9 mouse cellular contexts compared by ENCODE assay signal in the genomic region with DNA sequence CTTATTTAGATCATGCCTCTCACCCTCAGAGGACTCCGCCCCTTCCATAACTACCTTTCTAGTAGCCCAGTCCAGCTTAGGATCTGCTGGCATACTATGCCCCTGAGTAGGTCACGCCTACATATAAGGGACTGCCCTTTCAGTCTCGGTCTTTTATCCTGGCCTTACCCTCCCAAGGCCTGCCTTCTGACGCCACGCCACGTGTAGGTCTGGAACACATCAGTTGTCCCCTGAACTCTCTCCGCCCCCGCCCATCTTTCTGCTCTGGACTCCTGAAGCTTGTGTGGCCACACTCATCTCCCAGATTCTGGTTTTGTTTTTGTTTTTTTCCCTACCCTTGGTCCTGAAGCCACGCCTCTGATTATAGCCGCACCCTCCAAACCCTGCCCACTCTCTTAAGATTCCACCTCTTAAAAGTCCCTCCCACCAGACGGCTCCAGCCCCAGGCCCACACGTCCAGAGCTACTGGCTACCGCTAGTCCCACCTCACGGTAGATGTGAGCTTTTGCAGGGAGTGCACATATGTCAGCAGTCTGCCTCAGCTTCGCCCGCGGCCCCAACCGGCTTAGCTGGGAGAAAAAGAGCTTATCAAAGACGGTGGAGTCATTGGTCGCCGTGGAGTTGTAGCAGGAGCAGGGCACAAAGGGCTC. TPM values are rescaled to one million over a fixed set of nuclear protein-coding genes. Genes with fewer than 3 reads are reported as not detected.
DNase-seq lines count a peak whose midpoint lies in the region; ATAC-seq lines count a peak whose summit lies in the region.
"Had no signal": no experiment of that assay in that cellular context is flagged by ENCODE, and none has a peak within 500 bp of the region (broad histone marks: within the 10 kb centered on the region; RNA-seq: fewer than 3 reads in every experiment).

No protein-coding gene starts in this region.

- peak overlapping the region; percentile 48 for H3K9ac ChIP-seq in embryonic facial prominence, embryonic 11.5 days (replicated peaks; ENCODE audit: low read length)
- H3K9ac ChIP-seq in midbrain, embryonic 11.5 days (ENCODE audit: low read length): peak overlapping the region; percentile 34

- H3K36me3 ChIP-seq in embryonic facial prominence, embryonic 11.5 days (replicated peaks; ENCODE audit: control insufficient read depth, insufficient read depth, low read depth, low read length): peaks cover 8% of the 10 kb centered on the region
- peaks cover 41% of the 10 kb centered on the region for H3K36me3 ChIP-seq in limb, embryonic 10.5 days
- peaks cover 22% of the 10 kb centered on the region for H3K36me3 ChIP-seq in midbrain, embryonic 11.5 days (ENCODE audit: control insufficient read depth, insufficient read depth, low read length)

- peak; percentile 76 for ATAC-seq in embryonic facial prominence, embryonic 11.5 days (replicated peaks; ENCODE audit: insufficient number of reproducible peaks, low FRiP score, low TSS enrichment, low read depth)
- peak; percentile 78 for ATAC-seq in midbrain, embryonic 11.5 days (ENCODE audit: low FRiP score)

- DNase-seq in heart, adult 11 months: peak; percentile 97
- DNase-seq in heart, adult 8-10 months (ENCODE audit: low spot score): no peak
- DNase-seq in embryonic facial prominence, embryonic 11.5 days (ENCODE audit: low spot score): peak; percentile 80
- peak; percentile 51 to 54 for DNase-seq in heart, postnatal 10 days
- peak; percentile 82 for DNase-seq in limb, embryonic 10.5 days (ENCODE audit: low spot score)
- DNase-seq in midbrain, embryonic 11.5 days (ENCODE audit: low spot score, missing footprints): peak; percentile 96
- DNase-seq in left cerebral cortex, postnatal 10 days (ENCODE audit: extremely low spot score in 1 of 2, low spot score in 2 of 2): no peak
- no peak for DNase-seq in right cerebral cortex, postnatal 14 days

- H3K4me2 ChIP-seq in embryonic facial prominence, embryonic 11.5 days (ENCODE audit: low read depth, low read length): peak overlapping the region; percentile 22
- peak overlapping the region; percentile 25 for H3K4me2 ChIP-seq in midbrain, embryonic 11.5 days

- H3K27me3 ChIP-seq in embryonic facial prominence, embryonic 11.5 days (ENCODE audit: control insufficient read depth, insufficient read depth, low read length): peaks cover 13% of the 10 kb centered on the region
- H3K27me3 ChIP-seq in limb, embryonic 10.5 days (ENCODE audit: low read depth, poor library complexity, severe bottlenecking): peaks cover 45% of the 10 kb centered on the region
- H3K27me3 ChIP-seq in midbrain, embryonic 11.5 days (ENCODE audit: control insufficient read depth, insufficient read depth, low read length): peaks cover 14% of the 10 kb centered on the region

- peaks cover 5% of the 10 kb centered on the region for H3K4me1 ChIP-seq in embryonic facial prominence, embryonic 11.5 days (ENCODE audit: control insufficient read depth, insufficient read depth, low read length)
- peaks cover 67% of the 10 kb centered on the region for H3K4me1 ChIP-seq in limb, embryonic 10.5 days
- H3K4me1 ChIP-seq in midbrain, embryonic 11.5 days (ENCODE audit: control insufficient read depth, insufficient read depth, low read length): peaks cover 29% of the 10 kb centered on the region

- 0 out of 2 replicates have a peak overlapping the region, but pooled peaks have one; percentile 13 for H3K4me3 ChIP-seq in embryonic facial prominence, embryonic 11.5 days (ENCODE audit: low read depth, low read length)
- peak overlapping the region; percentile 44 for H3K4me3 ChIP-seq in limb, embryonic 10.5 days
- peak overlapping the region; percentile 4; the same call in 1 of the 2 replicates for H3K4me3 ChIP-seq in midbrain, embryonic 11.5 days (ENCODE audit: low read depth, low read length)

- intact Hi-C loops in heart, postnatal 10 days (cut with DNase I): no loop called here
- intact Hi-C loops in left cerebral cortex, postnatal 10 days (cut with DNase I): no loop called here

- H3K27ac ChIP-seq in embryonic facial prominence, embryonic 11.5 days (replicated peaks; ENCODE audit: low read depth, low read length): peak overlapping the region; percentile 65
- H3K27ac ChIP-seq in limb, embryonic 10.5 days: peak overlapping the region; percentile 77
- peak overlapping the region; percentile 40; the same call in 1 of the 2 replicates for H3K27ac ChIP-seq in midbrain, embryonic 11.5 days (ENCODE audit: low read depth, low read length)

- WGBS in embryonic facial prominence, embryonic 11.5 days: 3% methylated on average over 21 of the region's 21 CpGs
- WGBS in limb, embryonic 10.5 days: 3% methylated on average over 21 of the region's 21 CpGs
- WGBS in midbrain, embryonic 11.5 days: 4% methylated on average over 21 of the region's 21 CpGs

- no peaks in the 10 kb centered on the region for H3K9me3 ChIP-seq in embryonic facial prominence, embryonic 11.5 days (replicated peaks; ENCODE audit: control insufficient read depth, low read length)
- no peaks in the 10 kb centered on the region for H3K9me3 ChIP-seq in limb, embryonic 10.5 days (replicated peaks)
- H3K9me3 ChIP-seq in midbrain, embryonic 11.5 days (ENCODE audit: control insufficient read depth, low read length): no peaks in the 10 kb centered on the region
- H3K9me3 ChIP-seq: G1E had no signal

RNA-seq across cellular contexts. Expression of a gene that starts 3.9 kb away (rescaled TPM):
- 1 to 10 TPM; 2.1 to 5.8 (median 3.0) TPM for total RNA-seq in heart, adult 8-10 months (2022)
- 0.86 and 1.1 TPM in 2 replicates for polyA plus RNA-seq in embryonic facial prominence, embryonic 11.5 days (2014; fragmentation: Nextera tagmentation; extraction: Ambion mirVana)
- 1 to 10 TPM; 3.0 to 4.0 TPM for total RNA-seq in heart, postnatal 10 days (2021)
- polyA plus RNA-seq in limb, embryonic 10.5 days (2016; fragmentation: Nextera tagmentation; extraction: Ambion mirVana): 1.1 and 1.2 TPM in 2 replicates
- polyA plus RNA-seq in midbrain, embryonic 11.5 days (2014; fragmentation: Nextera tagmentation; extraction: Ambion mirVana): 0.81 and 0.97 TPM in 2 replicates
- 1 to 10 TPM; 4.1 to 4.3 TPM for total RNA-seq in left cerebral cortex, postnatal 10 days (2021)

RNA-seq across cellular contexts. Expression of a gene that starts 5.8 kb away (rescaled TPM):
- total RNA-seq in heart, adult 8-10 months (2022): not detected
- polyA plus RNA-seq in embryonic facial prominence, embryonic 11.5 days (2014; fragmentation: Nextera tagmentation; extraction: Ambion mirVana): 0.21 TPM in 1 of 2 replicates, not detected in the other
- not detected for total RNA-seq in heart, postnatal 10 days (2021)
- polyA plus RNA-seq in limb, embryonic 10.5 days (2016; fragmentation: Nextera tagmentation; extraction: Ambion mirVana): 0.24 and 0.49 TPM in 2 replicates
- polyA plus RNA-seq in midbrain, embryonic 11.5 days (2014; fragmentation: Nextera tagmentation; extraction: Ambion mirVana): not detected in 2 replicates
- total RNA-seq in left cerebral cortex, postnatal 10 days (2021): 1 to 10 TPM; 1.4 to 1.7 TPM
- polyA plus RNA-seq: G1E had no signal

RNA-seq across cellular contexts. Expression of a gene that starts 19.5 kb away (rescaled TPM):
- 10 to 100 TPM in 1 of 4 experiments, 1 to 10 TPM in 3; 6.2 to 10.4 (median 8.0) TPM for total RNA-seq in heart, adult 8-10 months (2022)
- 276 and 285 TPM in 2 replicates for polyA plus RNA-seq in embryonic facial prominence, embryonic 11.5 days (2014; fragmentation: Nextera tagmentation; extraction: Ambion mirVana)
- 10 to 100 TPM; 27.5 to 32.3 TPM for total RNA-seq in heart, postnatal 10 days (2021)
- 435 and 481 TPM in 2 replicates for polyA plus RNA-seq in limb, embryonic 10.5 days (2016; fragmentation: Nextera tagmentation; extraction: Ambion mirVana)
- 241 and 253 TPM in 2 replicates for polyA plus RNA-seq in midbrain, embryonic 11.5 days (2014; fragmentation: Nextera tagmentation; extraction: Ambion mirVana)
- total RNA-seq in left cerebral cortex, postnatal 10 days (2021): 1 to 10 TPM; 6.6 to 6.8 TPM
- polyA plus RNA-seq: G1E had no signal

RNA-seq across cellular contexts. Expression of a gene that starts 23.1 kb away (rescaled TPM):
- not detected for total RNA-seq in heart, adult 8-10 months (2022)
- 1.8 and 2.3 TPM in 2 replicates for polyA plus RNA-seq in embryonic facial prominence, embryonic 11.5 days (2014; fragmentation: Nextera tagmentation; extraction: Ambion mirVana)
- total RNA-seq in heart, postnatal 10 days (2021): not detected
- polyA plus RNA-seq in limb, embryonic 10.5 days (2016; fragmentation: Nextera tagmentation; extraction: Ambion mirVana): 0.21 and 0.41 TPM in 2 replicates
- 0.81 and 1.2 TPM in 2 replicates for polyA plus RNA-seq in midbrain, embryonic 11.5 days (2014; fragmentation: Nextera tagmentation; extraction: Ambion mirVana)
- 10 to 100 TPM; 16.3 to 18.7 TPM for total RNA-seq in left cerebral cortex, postnatal 10 days (2021)
- polyA plus RNA-seq: G1E had no signal

RNA-seq across cellular contexts. Expression of a gene that starts 30.4 kb away (rescaled TPM):
- total RNA-seq in heart, adult 8-10 months (2022): not detected
- 0.41 and 0.42 TPM in 2 replicates for polyA plus RNA-seq in embryonic facial prominence, embryonic 11.5 days (2014; fragmentation: Nextera tagmentation; extraction: Ambion mirVana)
- not detected for total RNA-seq in heart, postnatal 10 days (2021)
- polyA plus RNA-seq in limb, embryonic 10.5 days (2016; fragmentation: Nextera tagmentation; extraction: Ambion mirVana): 0.45 and 0.68 TPM in 2 replicates
- polyA plus RNA-seq in midbrain, embryonic 11.5 days (2014; fragmentation: Nextera tagmentation; extraction: Ambion mirVana): 0.52 and 0.86 TPM in 2 replicates
- 1 to 10 TPM; 2.0 to 2.3 TPM for total RNA-seq in left cerebral cortex, postnatal 10 days (2021)
- total RNA-seq: G1E had no signal
- polyA plus RNA-seq: G1E had no signal

Comparison
In these comparisons a context has a peak if more than half of its experiments do, and no peak if none do; other contexts are left out.
1. DNase-seq: peak in heart, adult 11 months (single experiment), embryonic facial prominence, embryonic 11.5 days (single experiment), heart, postnatal 10 days (2 of 2), limb, embryonic 10.5 days (single experiment) and midbrain, embryonic 11.5 days (single experiment); none in heart, adult 8-10 months (single experiment), left cerebral cortex, postnatal 10 days (0 of 2) and right cerebral cortex, postnatal 14 days (single experiment).
2. Peak in every context shown above with its lines, with median percentiles within 50 percentile points of each other: H3K27ac ChIP-seq and H3K4me3 ChIP-seq.